Mouse (Mus musculus) left cerebral cortex, adult 18-20 months (tissue): Measurements from ENCODE around the gene Lin28b. TPM values are rescaled to one million over a fixed set of nuclear protein-coding genes. Genes with fewer than 3 reads are reported as not detected.

Source experiments
- DNase-seq, 2 experiments: peaks; one replicate each; pipeline ENCODE4 v3.0.0; 2021 to 2022; ENCODE audit warnings: low spot score in 2 of 2, mixed read lengths in 1 of 2
- long read RNA-seq, 2 experiments: library from polyadenylated mRNA; stranded (forward); transcript quantifications; one replicate each; pipeline ENCODE4 v2.0.0; 2021
- total RNA-seq, 2 experiments: library from RNA; stranded (reverse); gene quantifications; 2 replicates each; pipeline ENCODE4 v1.2.3; 2021

Lin28b gene
- total RNA-seq: 1 to 10 TPM; 5.3 to 5.6 TPM
- long read RNA-seq, experiment 1, partial matches to known transcripts: 0 of 3 reads
- long read RNA-seq, experiment 1, other reads (novel, unspliced or antisense): 3 of 3 reads
- long read RNA-seq, experiment 2, partial matches to known transcripts: 0 of 2 reads
- long read RNA-seq, experiment 2, other reads (novel, unspliced or antisense): 2 of 2 reads

- DNase-seq: peak; percentile 62 to 82
These were observed at the start of gene Lin28b for GRCm38 (mm10) chr10:45485761-45486602. Lin28b (minus strand) TSS chr10:45486395.

- DNase-seq: no peak
These were observed 25.6 kb upstream of the Lin28b start for GRCm38 (mm10) chr10:45511764-45512163.

GRCm38 (mm10) chr10:45510662-45511061, 24.5 kb upstream of the Lin28b start:
- DNase-seq: no peak

GRCm38 (mm10) chr10:45500259-45500658, 14.1 kb upstream of the Lin28b start:
- no peak for DNase-seq

- DNase-seq: no peak
These were observed 380 bp upstream of the Lin28b start for GRCm38 (mm10) chr10:45486603-45486946.

GRCm38 (mm10) chr10:45485226-45485760, 902 bp downstream of the Lin28b start:
- DNase-seq: no peak

- DNase-seq: no peak
These were observed 3.0 kb downstream of the Lin28b start for GRCm38 (mm10) chr10:45483210-45483609.

GRCm38 (mm10) chr10:45473663-45474333, 12.4 kb downstream of the Lin28b start:
- DNase-seq: peak; percentile 33 to 44

GRCm38 (mm10) chr10:45473143-45473484, 13.1 kb downstream of the Lin28b start:
- DNase-seq: no peak

GRCm38 (mm10) chr10:45472431-45473142, 13.6 kb downstream of the Lin28b start:
- no peak for DNase-seq

GRCm38 (mm10) chr10:45471321-45471720, 14.9 kb downstream of the Lin28b start:
- no peak for DNase-seq

- no peak for DNase-seq
These were observed 16.0 kb downstream of the Lin28b start for GRCm38 (mm10) chr10:45470079-45470739.

- DNase-seq: no peak
These were observed 16.9 kb downstream of the Lin28b start for GRCm38 (mm10) chr10:45469027-45469996.

GRCm38 (mm10) chr10:45468180-45468915, 17.8 kb downstream of the Lin28b start:
- DNase-seq: no peak

- DNase-seq: no peak
These were observed 27.6 kb downstream of the Lin28b start for GRCm38 (mm10) chr10:45458637-45459036.

- DNase-seq: no peak
These were observed 28.1 kb downstream of the Lin28b start for GRCm38 (mm10) chr10:45458074-45458473.

- DNase-seq: no peak
These were observed 39.6 kb downstream of the Lin28b start for GRCm38 (mm10) chr10:45446625-45447024.

GRCm38 (mm10) chr10:45446215-45446614, 40.0 kb downstream of the Lin28b start:
- no peak for DNase-seq

GRCm38 (mm10) chr10:45422372-45422771, 63.8 kb downstream of the Lin28b start:
- DNase-seq: no peak
